52 mouse cellular contexts compared by ENCODE assay signal in the genomic region with DNA sequence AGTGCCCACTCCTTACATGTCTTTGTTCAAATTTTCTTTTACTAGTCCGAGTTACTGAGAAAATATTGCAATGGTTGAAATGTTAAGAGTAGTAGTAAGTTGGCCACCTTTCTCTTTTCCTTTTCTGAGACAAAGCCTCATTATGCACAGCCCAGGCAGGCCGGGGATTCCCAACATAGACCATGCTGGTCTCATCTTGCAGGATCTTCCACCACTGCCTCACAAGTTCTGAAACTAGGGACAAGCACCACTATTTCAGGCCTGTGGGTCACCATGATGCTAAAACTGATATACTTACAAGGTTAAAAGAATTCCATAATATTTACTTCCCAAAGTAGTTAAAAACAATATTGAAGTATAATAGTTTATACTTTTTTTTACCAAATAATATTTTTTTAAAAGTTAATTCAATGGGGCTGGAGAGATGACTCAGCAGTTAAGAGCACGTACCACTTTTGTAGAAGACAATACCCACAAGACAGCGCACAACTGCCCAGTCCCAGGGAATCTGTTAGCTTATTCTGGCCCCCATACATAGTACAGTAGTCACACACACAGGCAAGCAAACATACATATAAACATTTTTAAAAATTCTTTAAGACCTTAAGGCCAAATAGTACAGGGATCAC. TPM values are rescaled to one million over a fixed set of nuclear protein-coding genes. Genes with fewer than 3 reads are reported as not detected.
"Had no signal": no experiment of that assay in that cellular context is flagged by ENCODE, and none has a peak within 500 bp of the region (broad histone marks: within the 10 kb centered on the region; RNA-seq: fewer than 3 reads in every experiment).

No protein-coding gene starts in this region.

- H3K4me1 ChIP-seq: heart, embryonic 12.5 days; heart, embryonic 15.5 days; hindbrain, embryonic 10.5 days; hindbrain, embryonic 12.5 days; hindbrain, embryonic 13.5 days; hindbrain, embryonic 15.5 days; intestine, embryonic 15.5 days; kidney, embryonic 15.5 days had no signal

- H3K4me3 ChIP-seq: heart, embryonic 12.5 days; heart, embryonic 13.5 days; heart, embryonic 15.5 days; hindbrain, embryonic 10.5 days; hindbrain, embryonic 12.5 days; hindbrain, embryonic 13.5 days; hindbrain, embryonic 15.5 days; intestine, embryonic 15.5 days; kidney, embryonic 15.5 days; layer of hippocampus, adult 2 months; left cerebral cortex, adult 2 months had no signal

- DNase-seq: heart, postnatal 10 days; heart, postnatal 14 days; heart, postnatal 36 days; heart, postnatal 4 days; kidney, adult 11 months; kidney, adult 18-20 months; kidney, adult 2 months; kidney, adult 8-10 months; kidney, adult 9 months; kidney, postnatal 10 days; kidney, postnatal 14 days; kidney, postnatal 25 days; kidney, postnatal 36 days; kidney, postnatal 4 days; layer of hippocampus, adult 9-11 months; layer of hippocampus, postnatal 36 days had no signal

- H3K4me2 ChIP-seq: heart, embryonic 11.5 days; heart, embryonic 12.5 days; heart, embryonic 13.5 days; heart, embryonic 15.5 days; hindbrain, embryonic 12.5 days; hindbrain, embryonic 13.5 days; hindbrain, embryonic 14.5 days; hindbrain, embryonic 15.5 days; intestine, embryonic 15.5 days; kidney, embryonic 15.5 days had no signal

- H3K27ac ChIP-seq: heart, embryonic 13.5 days; heart, embryonic 15.5 days; hindbrain, embryonic 10.5 days; hindbrain, embryonic 12.5 days; hindbrain, embryonic 13.5 days; hindbrain, embryonic 14.5 days; hindbrain, embryonic 15.5 days; hindbrain, postnatal 0 days; intestine, embryonic 15.5 days; kidney, embryonic 15.5 days; kidney, postnatal 0 days; layer of hippocampus, adult 2 months; left cerebral cortex, adult 2 months had no signal

- H3K9me3 ChIP-seq: heart, embryonic 12.5 days; heart, embryonic 13.5 days; heart, embryonic 15.5 days; hindbrain, embryonic 10.5 days; hindbrain, embryonic 12.5 days; hindbrain, embryonic 13.5 days; hindbrain, embryonic 15.5 days; intestine, embryonic 15.5 days; kidney, embryonic 15.5 days had no signal

- H3K9ac ChIP-seq: heart, embryonic 12.5 days; heart, embryonic 13.5 days; heart, embryonic 15.5 days; hindbrain, embryonic 12.5 days; hindbrain, embryonic 13.5 days; hindbrain, embryonic 14.5 days; hindbrain, embryonic 15.5 days; intestine, embryonic 15.5 days; kidney, embryonic 15.5 days had no signal

- H3K27me3 ChIP-seq: heart, embryonic 12.5 days; heart, embryonic 13.5 days; heart, embryonic 15.5 days; hindbrain, embryonic 12.5 days; hindbrain, embryonic 13.5 days; hindbrain, embryonic 15.5 days; intestine, embryonic 15.5 days; kidney, embryonic 15.5 days had no signal

- H3K36me3 ChIP-seq: hindbrain, embryonic 15.5 days had no signal

RNA-seq across cellular contexts. Expression of a gene that starts 20.7 kb away (rescaled TPM):
- total RNA-seq: heart, postnatal 10 days; heart, postnatal 14 days; heart, postnatal 25 days; heart, postnatal 36 days; heart, postnatal 4 days; hematopoietic stem cell, adult 5-6 weeks; hindbrain, postnatal 0 days; layer of hippocampus, adult 18-20 months; layer of hippocampus, adult 2 months; layer of hippocampus, adult 8-10 months; layer of hippocampus, postnatal 10 days; layer of hippocampus, postnatal 14 days; layer of hippocampus, postnatal 25 days; layer of hippocampus, postnatal 36 days; left cerebral cortex, adult 18-20 months; left cerebral cortex, adult 2 months; left cerebral cortex, adult 8-10 months had no signal
- polyA plus RNA-seq: heart, embryonic 11.5 days; heart, embryonic 12.5 days; heart, embryonic 13.5 days; heart, embryonic 14.5 days; heart, embryonic 15.5 days; heart, embryonic 16.5 days; heart, postnatal 0 days; hindbrain, embryonic 10.5 days; hindbrain, embryonic 11.5 days; hindbrain, embryonic 12.5 days; hindbrain, embryonic 13.5 days; hindbrain, embryonic 14.5 days; hindbrain, embryonic 15.5 days; hindbrain, embryonic 16.5 days; hindbrain, postnatal 0 days; inflammation-experienced regulatory T-cells, adult 6 months; intestine, embryonic 14.5 days; intestine, embryonic 15.5 days; intestine, embryonic 16.5 days; intestine, postnatal 0 days; kidney, adult 2 months; kidney, embryonic 14.5 days; kidney, embryonic 15.5 days; kidney, embryonic 16.5 days; kidney, postnatal 0 days; large intestine, adult 2 months had no signal
